Mouse (Mus musculus): ENCODE data around the gene Car12.

DNA sequence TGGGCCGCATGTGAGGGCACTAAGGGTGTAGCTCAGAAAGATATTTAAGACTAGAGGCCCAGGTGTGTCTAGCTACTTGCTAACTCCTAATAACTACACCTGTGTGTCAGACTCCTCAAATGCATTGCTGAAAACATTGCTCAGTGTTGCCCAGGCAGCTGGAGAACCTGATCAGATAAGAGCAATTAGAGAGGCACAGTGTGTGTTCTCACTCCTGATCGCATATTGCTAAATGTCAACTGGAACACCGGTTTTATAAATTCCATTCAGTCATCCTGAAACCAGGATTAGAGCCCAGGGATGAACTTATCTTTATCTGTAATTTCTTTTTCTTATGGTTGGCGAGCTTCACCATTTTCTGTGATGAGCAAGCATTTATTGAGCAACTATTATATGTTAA is 13.7 kb upstream of the Car12 start:
- no peak for TF ChIP-seq EP300 (IDR thresholded peaks at IDR 0.05; ENCODE audit: low read depth)
- no peak for TF ChIP-seq CTCF (IDR thresholded peaks at IDR 0.05; ENCODE audit: low read depth)
